ENCODE assay signal across 8 mouse cellular contexts in the genomic region with DNA sequence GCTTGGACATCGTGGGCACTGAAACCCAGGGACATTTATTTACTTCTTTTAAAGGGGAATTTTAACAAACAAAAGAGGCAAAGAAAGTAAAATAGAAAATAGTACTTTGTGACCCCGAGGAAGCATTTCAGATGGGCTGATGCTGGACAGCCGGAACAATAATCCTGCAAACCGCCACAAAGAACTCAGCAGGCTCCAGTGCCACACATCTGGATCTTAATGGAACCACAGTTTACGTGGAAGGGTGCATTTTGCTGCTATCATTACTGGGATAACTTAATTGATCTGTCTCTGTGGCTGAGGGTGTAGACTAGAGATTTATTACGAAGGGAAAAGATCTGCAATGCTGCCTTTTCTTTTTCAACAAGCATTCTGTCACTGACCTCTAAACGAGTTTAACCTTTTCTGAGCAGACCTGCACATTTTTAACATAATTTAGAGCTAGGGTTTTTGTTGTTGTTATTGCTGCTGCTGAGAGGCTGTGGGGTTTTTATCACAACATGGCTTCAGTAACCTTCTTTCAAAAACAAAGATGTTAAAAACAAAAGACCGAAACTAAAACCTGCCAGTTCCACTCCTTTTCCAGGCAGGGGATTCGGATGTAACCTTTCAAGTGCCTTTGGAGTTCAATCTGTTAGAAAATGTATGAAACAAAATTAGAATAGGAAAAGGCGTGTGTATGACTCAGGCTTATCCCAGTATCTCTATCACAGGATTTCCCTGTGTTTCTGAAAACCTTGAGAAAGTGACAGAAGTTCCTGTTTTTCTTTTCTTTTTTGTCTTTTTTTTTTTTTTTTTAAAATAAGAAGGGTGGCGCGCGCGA.
DNase-seq lines count a peak whose midpoint lies in the region; ATAC-seq and TF ChIP-seq lines count a peak whose summit lies in the region.

No protein-coding gene starts in this region.

- no peak for TF ChIP-seq POLR2A in testis, adult 2 months (IDR thresholded peaks at IDR 0.05; ENCODE audit: control insufficient read depth, low read depth, low read length)

- peak overlapping the region; percentile 78 for H3K4me2 ChIP-seq in limb, embryonic 13.5 days (replicated peaks)

- H3K36me3 ChIP-seq in testis, adult 2 months (ENCODE audit: control insufficient read depth, insufficient read depth, low read length) = no peaks in the 10 kb centered on the region
- 0 out of 2 replicates have a peak, but pooled peaks cover 4% of the 10 kb centered on the region for H3K36me3 ChIP-seq in limb, embryonic 13.5 days

- no peak overlapping the region for H3K27ac ChIP-seq in testis, adult 2 months (ENCODE audit: control insufficient read depth, insufficient read depth, low read depth, low read length)
- H3K27ac ChIP-seq in limb, embryonic 13.5 days = 0 out of 2 replicates have a peak overlapping the region, but pooled peaks have one; percentile 92

- no peak for TF ChIP-seq CTCF in testis, adult 2 months (IDR thresholded peaks at IDR 0.05; ENCODE audit: control insufficient read depth, insufficient read depth, insufficient replicate concordance, low read depth, low read length)

- peaks cover 6% of the 10 kb centered on the region; the same call in 1 of the 2 replicates for H3K4me1 ChIP-seq in testis, adult 2 months (ENCODE audit: control insufficient read depth, insufficient read depth, low read length)
- peaks cover 68% of the 10 kb centered on the region for H3K4me1 ChIP-seq in limb, embryonic 13.5 days

- 3% methylated on average over 14 of the region's 14 CpGs for WGBS in limb, embryonic 13.5 days

- ATAC-seq in limb, embryonic 13.5 days (ENCODE audit: low FRiP score, low read depth) = no peak
- no peak for ATAC-seq in megakaryocyte progenitor cell, adult 5-6 weeks (replicated peaks; ENCODE audit: poor library complexity)

- no peaks in the 10 kb centered on the region; the same call in 1 of the 2 replicates for H3K27me3 ChIP-seq in testis, adult 2 months (ENCODE audit: control insufficient read depth, insufficient read depth, low read length)
- no peaks in the 10 kb centered on the region for H3K27me3 ChIP-seq in limb, embryonic 13.5 days

- peak; percentile 45 for DNase-seq in embryo, embryonic 10.5 days (ENCODE audit: low spot score)
- no peak for DNase-seq in embryo, embryonic 11 days
- no peak for DNase-seq in testis, postnatal 10 days (ENCODE audit: low spot score)
- DNase-seq in urinary bladder, adult 2 months (ENCODE audit: low spot score) = no peak
- DNase-seq in gastrocnemius, adult 18-20 months (ENCODE audit: low spot score) = no peak

- H3K4me3 ChIP-seq in testis, adult 2 months (ENCODE audit: control insufficient read depth, low read depth, low read length) = peak overlapping the region; percentile 88; the same call in 1 of the 2 replicates
- H3K4me3 ChIP-seq in limb, embryonic 13.5 days = peak overlapping the region; percentile 97

- H3K9me3 ChIP-seq in limb, embryonic 13.5 days = no peaks in the 10 kb centered on the region

- H3K9ac ChIP-seq in limb, embryonic 13.5 days = peak overlapping the region; percentile 96
